9 mouse cellular contexts compared by ENCODE assay signal in the genomic region with DNA sequence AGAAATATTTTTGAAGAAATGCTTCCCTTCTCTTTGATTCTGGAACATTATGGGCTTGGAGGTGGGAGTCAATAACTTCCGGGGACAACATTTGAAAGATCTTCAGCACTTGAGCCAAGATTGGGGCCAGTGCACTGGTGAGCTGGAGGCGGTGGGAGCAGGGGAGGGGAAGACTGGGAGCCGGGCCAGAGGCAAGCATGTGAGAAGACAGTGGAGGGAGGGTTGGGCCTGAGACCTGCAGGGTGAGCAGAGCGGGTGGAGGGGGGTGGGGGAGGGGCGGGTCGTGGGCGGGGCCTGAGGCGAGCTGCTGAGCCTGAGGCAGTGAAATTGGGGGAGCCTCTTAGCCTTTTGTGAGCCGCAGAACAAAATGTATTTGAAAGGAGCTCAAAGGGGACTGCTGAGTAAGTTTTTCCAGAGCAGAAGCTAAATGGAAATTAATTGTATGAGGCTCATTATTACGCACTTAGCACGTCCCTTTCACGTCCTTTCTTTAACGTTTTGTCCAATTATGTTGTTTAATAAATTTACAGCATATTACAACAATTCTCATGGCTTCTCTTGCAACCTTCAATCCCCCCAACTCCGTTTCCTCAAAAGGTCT.
DNase-seq lines count a peak whose midpoint lies in the region; ATAC-seq and TF ChIP-seq lines count a peak whose summit lies in the region.
"Had no signal": no experiment of that assay in that cellular context is flagged by ENCODE, and none has a peak within 500 bp of the region (broad histone marks: within the 10 kb centered on the region; RNA-seq: fewer than 3 reads in every experiment).

No protein-coding gene starts in this region.

- peaks cover 8% of the 10 kb centered on the region; the same call in 1 of the 2 replicates for H3K9me3 ChIP-seq in heart, postnatal 0 days (replicated peaks; ENCODE audit: control insufficient read depth, low read length)
- H3K9me3 ChIP-seq in midbrain, embryonic 10.5 days (replicated peaks), result peaks cover 9% of the 10 kb centered on the region; the same call in 1 of the 2 replicates
- peaks cover 4% of the 10 kb centered on the region; the same call in 1 of the 2 replicates for H3K9me3 ChIP-seq in stomach, embryonic 16.5 days (replicated peaks; ENCODE audit: control insufficient read depth, low read length)
- H3K9me3 ChIP-seq: limb, embryonic 15.5 days had no signal

- no peak overlapping the region for H3K9ac ChIP-seq in heart, postnatal 0 days (replicated peaks; ENCODE audit: low read depth, low read length)
- no peak overlapping the region for H3K9ac ChIP-seq in stomach, embryonic 16.5 days (ENCODE audit: low read length)
- H3K9ac ChIP-seq: limb, embryonic 15.5 days had no signal

- H3K36me3 ChIP-seq in heart, postnatal 0 days (replicated peaks; ENCODE audit: control insufficient read depth, insufficient read depth, low read length), result no peaks in the 10 kb centered on the region
- no peaks in the 10 kb centered on the region for H3K36me3 ChIP-seq in midbrain, embryonic 10.5 days
- H3K36me3 ChIP-seq in stomach, embryonic 16.5 days (ENCODE audit: control insufficient read depth, insufficient read depth, low read length), result no peaks in the 10 kb centered on the region
- H3K36me3 ChIP-seq: limb, embryonic 15.5 days had no signal

- 27% methylated on average over 14 of the region's 14 CpGs for WGBS in heart, postnatal 0 days
- WGBS in midbrain, embryonic 10.5 days, result 18% methylated on average over 14 of the region's 14 CpGs
- WGBS in stomach, embryonic 16.5 days, result 22% methylated on average over 14 of the region's 14 CpGs

- TF ChIP-seq CTCF in heart, postnatal 0 days (IDR thresholded peaks at IDR 0.05; ENCODE audit: low read depth), result no peak

- no peak overlapping the region; the same call in 1 of the 2 replicates for H3K4me3 ChIP-seq in heart, postnatal 0 days (ENCODE audit: low read depth, low read length)
- no peak overlapping the region for H3K4me3 ChIP-seq in midbrain, embryonic 10.5 days
- no peak overlapping the region for H3K4me3 ChIP-seq in stomach, embryonic 16.5 days (replicated peaks; ENCODE audit: low read length)
- H3K4me3 ChIP-seq: limb, embryonic 15.5 days had no signal

- peak; percentile 22; the same call in 1 of the 2 replicates for ATAC-seq in frontal cortex, adult (ENCODE audit: low TSS enrichment)
- ATAC-seq in heart, postnatal 0 days (ENCODE audit: insufficient read depth, low read depth), result peak; percentile 86
- peak; percentile 93 for ATAC-seq in stomach, embryonic 16.5 days (ENCODE audit: insufficient read depth, low FRiP score)

- H3K27ac ChIP-seq in heart, postnatal 0 days (ENCODE audit: low read depth), result no peak overlapping the region
- H3K27ac ChIP-seq in midbrain, embryonic 10.5 days (replicated peaks), result no peak overlapping the region; the same call in 1 of the 2 replicates
- no peak overlapping the region; the same call in 1 of the 2 replicates for H3K27ac ChIP-seq in stomach, embryonic 16.5 days (ENCODE audit: low read length)
- H3K27ac ChIP-seq: limb, embryonic 15.5 days had no signal

- no peak for TF ChIP-seq EP300 in heart, postnatal 0 days (IDR thresholded peaks at IDR 0.05; ENCODE audit: low read depth)

- no peak for DNase-seq in frontal cortex, adult 2 months (ENCODE audit: extremely low spot score in 1 of 2, low spot score in 1 of 2)
- DNase-seq in MN1 (ENCODE audit: low spot score), result peak; percentile 47
- DNase-seq in heart, postnatal 0 days (ENCODE audit: low spot score), result peak; percentile 20
- DNase-seq in kidney, postnatal 25 days, result peak; percentile 34 to 59
- peak; percentile 48 for DNase-seq in midbrain, embryonic 10.5 days (ENCODE audit: low spot score)
- DNase-seq in cerebellum, adult 11 months, result no peak

- no peaks in the 10 kb centered on the region for H3K27me3 ChIP-seq in heart, postnatal 0 days (ENCODE audit: control insufficient read depth, insufficient read depth, low read length)
- peaks cover 5% of the 10 kb centered on the region; the same call in 1 of the 2 replicates for H3K27me3 ChIP-seq in midbrain, embryonic 10.5 days (ENCODE audit: low read depth, poor library complexity, severe bottlenecking)
- no peaks in the 10 kb centered on the region for H3K27me3 ChIP-seq in stomach, embryonic 16.5 days (ENCODE audit: control insufficient read depth, insufficient read depth, low read length)
- H3K27me3 ChIP-seq: limb, embryonic 15.5 days had no signal

- H3K4me1 ChIP-seq in heart, postnatal 0 days (ENCODE audit: control insufficient read depth, insufficient read depth), result peaks cover 15% of the 10 kb centered on the region; the same call in 1 of the 2 replicates
- H3K4me1 ChIP-seq in midbrain, embryonic 10.5 days, result peaks cover 20% of the 10 kb centered on the region
- no peaks in the 10 kb centered on the region for H3K4me1 ChIP-seq in stomach, embryonic 16.5 days (ENCODE audit: control insufficient read depth, insufficient read depth, low read length)

- H3K4me2 ChIP-seq in heart, postnatal 0 days (ENCODE audit: low read depth, low read length), result 0 out of 2 replicates have a peak overlapping the region, but pooled peaks have one; percentile 6
- H3K4me2 ChIP-seq in stomach, embryonic 16.5 days (ENCODE audit: low read depth, low read length), result no peak overlapping the region
- H3K4me2 ChIP-seq: limb, embryonic 15.5 days had no signal

Comparison
In these comparisons a context has a peak if more than half of its experiments do, and no peak if none do; other contexts are left out.
1. ATAC-seq: peak in every context shown above with its lines; median percentile 93 in stomach, embryonic 16.5 days; 86 in heart, postnatal 0 days; 22 in frontal cortex, adult.
2. DNase-seq: peak in MN1 (single experiment), heart, postnatal 0 days (single experiment), kidney, postnatal 25 days (2 of 2) and midbrain, embryonic 10.5 days (single experiment); none in frontal cortex, adult 2 months (0 of 2) and cerebellum, adult 11 months (single experiment).